Mouse (Mus musculus) 3134 (cell line): Measurements from ENCODE around the gene Tmem81.

Experiments used
- DNase-seq: peaks from one replicate; pipeline ENCODE4 v3.0.0-alpha.2; 2011; ENCODE audit warnings: low spot score; ENCODE audit not compliant: insufficient read length; ENCODE audit errors: extremely low read depth

The Tmem81 gene

GRCm38 (mm10) chr1:132518621-132519020 lies 12.6 kb downstream of the Tmem81 start:
- DNase-seq, result no peak

- DNase-seq, result no peak
These were observed 13.7 kb downstream of the Tmem81 start for GRCm38 (mm10) chr1:132519734-132520133.

DNA sequence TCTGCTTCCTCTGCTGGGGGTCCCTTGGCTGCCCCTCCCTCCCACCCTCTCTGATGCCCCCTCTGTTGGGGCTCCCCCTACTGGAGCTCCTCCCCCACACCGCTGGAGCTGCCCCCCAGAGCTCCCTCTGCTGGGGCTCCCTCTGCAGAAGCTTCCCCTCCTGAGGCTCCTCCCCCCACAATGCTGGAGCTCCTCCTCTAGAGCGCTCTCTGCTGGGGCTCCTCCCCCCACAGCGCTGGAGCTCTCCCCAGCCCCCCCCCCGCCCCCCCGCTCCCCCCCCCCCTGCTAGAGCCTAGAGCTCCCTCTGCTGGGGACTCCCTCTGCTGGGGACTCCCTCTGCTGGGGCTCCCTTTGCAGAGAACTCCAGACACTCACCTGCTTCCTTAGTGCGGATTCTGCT lies 14.7 kb downstream of the Tmem81 start:
- DNase-seq, result no peak

GRCm38 (mm10) chr1:132523048-132523447 lies 17.0 kb downstream of the Tmem81 start:
- DNase-seq, result no peak

GRCm38 (mm10) chr1:132523920-132524319 lies 17.9 kb downstream of the Tmem81 start:
- no peak for DNase-seq

DNA sequence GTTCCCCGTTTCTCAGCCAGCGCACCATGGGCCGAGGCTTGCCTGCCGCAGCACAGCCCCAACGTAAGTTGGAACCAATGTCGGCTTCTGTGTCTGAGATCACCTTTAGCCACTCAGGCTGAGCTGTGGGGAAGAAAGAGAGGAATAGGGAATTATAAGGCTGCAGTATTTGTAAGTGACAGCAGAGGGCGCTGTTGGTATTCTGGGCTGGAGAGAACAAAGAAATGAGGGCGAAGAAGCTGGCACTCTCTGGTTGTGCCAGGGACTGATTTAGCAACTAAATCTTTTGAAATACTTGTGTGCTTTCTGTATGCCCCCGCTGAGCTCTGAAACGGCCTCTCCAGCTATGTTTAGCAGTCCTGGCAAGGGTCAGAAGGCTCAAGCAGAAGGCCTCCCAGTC lies 19.8 kb downstream of the Tmem81 start:
- DNase-seq, result peak; percentile 28

GRCm38 (mm10) chr1:132528071-132528470 lies 22.0 kb downstream of the Tmem81 start:
- DNase-seq, result no peak

GRCm38 (mm10) chr1:132528647-132529334 lies 22.8 kb downstream of the Tmem81 start:
- DNase-seq, result no peak

DNA sequence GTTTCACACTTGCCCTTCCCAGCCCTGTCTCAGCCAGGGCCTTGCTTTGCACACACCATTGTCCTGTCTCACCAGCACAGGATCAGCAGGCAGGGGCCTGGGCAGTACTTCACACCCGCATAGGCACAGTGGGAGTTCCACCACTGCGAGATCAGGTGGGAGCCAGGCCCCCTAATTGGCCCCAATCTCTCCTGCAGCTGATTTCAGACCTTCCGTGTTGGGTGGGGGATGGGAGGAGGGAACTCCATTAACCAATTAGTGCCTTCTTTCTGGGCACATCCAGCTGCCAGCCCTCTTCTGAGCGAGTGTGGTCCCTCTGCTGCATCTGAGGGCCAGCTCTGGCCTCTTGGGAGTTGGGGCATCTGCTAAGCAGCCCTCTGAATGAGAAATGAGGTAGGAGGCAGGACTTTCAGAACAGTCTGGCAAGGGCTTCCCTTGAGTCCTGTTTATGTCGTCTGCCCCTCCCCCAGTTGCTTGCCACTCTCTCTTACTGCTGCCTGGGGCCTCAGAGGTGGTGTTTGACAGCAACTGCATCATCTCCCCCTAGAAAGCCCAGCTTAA lies 24.7 kb downstream of the Tmem81 start:
- DNase-seq, result no peak

DNA sequence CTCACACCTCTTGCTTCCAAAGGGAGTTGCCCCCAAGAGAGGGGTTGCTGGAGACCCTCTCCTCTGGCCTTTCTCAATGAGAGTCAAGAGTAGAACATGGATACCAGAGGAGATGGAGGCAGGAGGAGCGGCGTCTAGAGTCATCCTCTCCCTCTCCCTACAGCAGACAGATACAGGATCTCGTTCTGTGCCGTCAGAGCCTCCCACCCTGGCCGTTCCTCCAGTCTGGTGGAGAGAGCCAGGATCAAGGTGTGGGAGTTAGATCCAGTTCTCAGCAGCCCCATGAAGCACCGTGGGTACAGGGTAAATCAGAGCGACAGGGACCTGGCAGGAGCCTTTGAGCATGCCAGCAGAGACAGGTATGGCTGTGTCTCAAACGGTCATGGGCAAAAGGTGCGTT lies 26.5 kb downstream of the Tmem81 start:
- DNase-seq, result no peak

- DNase-seq, result no peak
These were observed 27.8 kb downstream of the Tmem81 start for GRCm38 (mm10) chr1:132533840-132534239.

DNA sequence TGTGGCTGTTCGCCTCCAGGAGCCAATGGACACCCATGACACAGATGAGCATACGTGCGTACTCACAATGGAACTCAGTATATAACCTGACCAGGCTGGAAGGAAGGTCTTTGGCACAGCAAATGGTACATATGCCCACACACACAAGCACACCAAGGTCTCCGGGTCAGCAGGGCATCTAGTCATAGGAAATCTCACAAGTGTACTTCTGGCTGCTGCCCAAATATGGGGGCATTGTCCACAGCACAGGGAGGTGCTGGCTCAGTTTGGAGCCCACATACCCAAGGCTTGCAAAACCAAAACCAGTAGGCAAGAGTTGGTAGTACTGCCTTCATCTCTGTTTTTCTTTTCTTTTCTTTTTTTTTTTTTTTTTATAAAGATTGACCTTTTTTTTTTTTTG lies 29.5 kb downstream of the Tmem81 start:
- no peak for DNase-seq

DNA sequence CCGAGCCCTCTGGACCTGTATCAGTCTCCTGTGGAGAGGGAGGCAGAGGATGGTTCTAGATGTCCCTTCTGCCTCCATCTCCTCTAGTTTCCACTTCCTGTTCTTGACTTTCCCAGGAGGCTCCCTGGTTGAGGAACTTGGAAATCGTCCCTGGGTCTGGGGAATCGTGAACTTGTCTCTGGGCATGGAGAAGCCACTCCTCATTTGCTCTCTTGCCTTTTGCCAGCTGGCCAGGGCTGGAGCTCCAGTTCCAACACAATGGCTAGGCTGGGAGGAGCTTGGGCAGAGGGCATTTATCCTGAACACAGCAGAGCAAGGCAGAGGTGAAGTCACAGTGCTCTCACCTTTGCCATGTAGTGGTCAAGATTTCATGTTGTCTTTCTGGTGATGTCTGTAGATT lies 30.4 kb downstream of the Tmem81 start:
- no peak for DNase-seq

DNA sequence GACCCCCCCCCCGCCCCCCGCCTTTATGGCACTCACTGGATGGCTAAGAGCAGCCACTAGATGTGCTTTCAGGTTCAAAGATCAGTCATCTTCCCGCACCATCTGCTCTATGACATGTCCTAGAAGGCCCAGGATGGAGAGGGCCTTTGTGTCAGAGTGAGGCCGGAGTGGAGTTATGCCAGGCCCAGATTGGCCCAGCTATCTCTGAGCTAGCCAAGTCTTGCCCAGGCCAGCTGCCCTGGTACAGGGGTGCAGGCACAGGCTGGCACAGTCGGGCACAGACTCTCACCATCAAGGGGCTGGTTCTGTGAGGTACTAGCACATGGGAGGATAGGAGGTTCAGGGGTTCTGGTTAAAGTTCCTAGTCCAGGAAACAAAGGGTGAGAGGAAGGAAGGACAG lies 31.7 kb downstream of the Tmem81 start:
- no peak for DNase-seq

- DNase-seq, result no peak
These were observed 34.7 kb downstream of the Tmem81 start for GRCm38 (mm10) chr1:132540701-132541100.

- DNase-seq, result no peak
These were observed 35.3 kb downstream of the Tmem81 start for GRCm38 (mm10) chr1:132541171-132541823.

- DNase-seq, result no peak
These were observed 36.0 kb downstream of the Tmem81 start for GRCm38 (mm10) chr1:132541824-132542599.

- no peak for DNase-seq
These were observed 36.8 kb downstream of the Tmem81 start, which contains the start of gene Cntn2 for GRCm38 (mm10) chr1:132542762-132543306. Gene Cntn2 (minus strand): TSS chr1:132543256.

DNA sequence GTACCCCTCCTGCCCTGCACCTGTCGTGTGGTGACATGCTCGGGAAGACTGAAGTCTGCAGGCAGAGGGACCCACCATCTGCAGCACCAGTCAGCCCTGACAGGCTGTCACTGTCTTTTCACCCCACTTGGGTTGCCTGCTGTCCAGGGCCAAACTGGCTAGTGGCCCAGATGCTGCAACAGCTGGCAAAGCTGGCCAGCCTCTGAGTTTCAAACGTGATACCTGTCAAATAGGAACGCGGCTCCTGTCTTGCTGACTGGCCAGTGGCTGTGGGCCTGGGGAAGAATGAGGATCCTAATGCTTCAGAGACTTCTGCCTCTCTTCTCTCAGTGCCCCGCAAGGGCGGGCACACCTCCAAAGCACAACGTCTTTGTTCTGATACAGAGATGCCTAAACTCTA lies 37.8 kb downstream of the Tmem81 start:
- no peak for DNase-seq

GRCm38 (mm10) chr1:132557901-132558631 lies 52.0 kb downstream of the Tmem81 start:
- DNase-seq, result peak; percentile 63
